Mouse (Mus musculus): Measurements from ENCODE around the gene Scgb1c1. TPM values are rescaled to one million over a fixed set of nuclear protein-coding genes. Genes with fewer than 3 reads are reported as not detected.

The Scgb1c1 gene
- polyA plus RNA-seq, 1 experiment from 2014 or later = not detected

Other genes starting within 250 kb of the Scgb1c1 start
- 0.04 and 0.09 TPM in 2 replicates for gene Olfr46, start 244.3 kb upstream of the Scgb1c1 start, polyA plus RNA-seq (2016; fragmentation: Nextera tagmentation; extraction: Ambion mirVana)
- not detected in 2 replicates for gene Olfr61, start 216.6 kb upstream of the Scgb1c1 start, polyA plus RNA-seq (2016; fragmentation: Nextera tagmentation; extraction: Ambion mirVana)
- not detected in 2 replicates for gene Olfr53, start 199.1 kb upstream of the Scgb1c1 start, polyA plus RNA-seq (2016; fragmentation: Nextera tagmentation; extraction: Ambion mirVana)
- not detected in 2 replicates for gene Olfr539, start 185.6 kb upstream of the Scgb1c1 start, polyA plus RNA-seq (2016; fragmentation: Nextera tagmentation; extraction: Ambion mirVana)
- gene Olfr45, start 163.6 kb upstream of the Scgb1c1 start, polyA plus RNA-seq (2016; fragmentation: Nextera tagmentation; extraction: Ambion mirVana) = not detected in 2 replicates
- not detected in 2 replicates for gene Olfr541, start 148.3 kb upstream of the Scgb1c1 start, polyA plus RNA-seq (2016; fragmentation: Nextera tagmentation; extraction: Ambion mirVana)
- gene Cyp2e1, start 81.8 kb upstream of the Scgb1c1 start, polyA plus RNA-seq (2016; fragmentation: Nextera tagmentation; extraction: Ambion mirVana) = not detected in 2 replicates
- 0.12 TPM in 1 of 2 replicates, not detected in the other for gene Syce1, start 57.7 kb upstream of the Scgb1c1 start, polyA plus RNA-seq (2016; fragmentation: Nextera tagmentation; extraction: Ambion mirVana)
- gene Zfp941, start 23.4 kb upstream of the Scgb1c1 start, polyA plus RNA-seq (2016; fragmentation: Nextera tagmentation; extraction: Ambion mirVana) = 3.0 and 5.6 TPM in 2 replicates
- gene Urah, start 10.5 kb upstream of the Scgb1c1 start, polyA plus RNA-seq (2016; fragmentation: Nextera tagmentation; extraction: Ambion mirVana) = 0.39 and 0.55 TPM in 2 replicates
- gene Odf3, start 2.3 kb downstream of the Scgb1c1 start, polyA plus RNA-seq (2016; fragmentation: Nextera tagmentation; extraction: Ambion mirVana) = not detected in 2 replicates
- gene Gm45785, start 10.8 kb downstream of the Scgb1c1 start, polyA plus RNA-seq (2016; fragmentation: Nextera tagmentation; extraction: Ambion mirVana) = not detected in 2 replicates
- 54.3 and 71.1 TPM in 2 replicates for gene Ric8a, start 11.4 kb downstream of the Scgb1c1 start, polyA plus RNA-seq (2016; fragmentation: Nextera tagmentation; extraction: Ambion mirVana)
- 20.1 and 25.9 TPM in 2 replicates for gene Bet1l, start 12.0 kb downstream of the Scgb1c1 start, polyA plus RNA-seq (2016; fragmentation: Nextera tagmentation; extraction: Ambion mirVana)
- 343 and 348 TPM in 2 replicates for gene Psmd13, start 36.4 kb downstream of the Scgb1c1 start, polyA plus RNA-seq (2016; fragmentation: Nextera tagmentation; extraction: Ambion mirVana)
- gene Sirt3, start 36.8 kb downstream of the Scgb1c1 start, polyA plus RNA-seq (2016; fragmentation: Nextera tagmentation; extraction: Ambion mirVana) = 29.2 and 31.8 TPM in 2 replicates
- not detected in 2 replicates for gene Cox8b, start 54.9 kb downstream of the Scgb1c1 start, polyA plus RNA-seq (2016; fragmentation: Nextera tagmentation; extraction: Ambion mirVana)
- gene Nlrp6, start 75.4 kb downstream of the Scgb1c1 start, polyA plus RNA-seq (2016; fragmentation: Nextera tagmentation; extraction: Ambion mirVana) = 0.05 and 0.07 TPM in 2 replicates
- gene Pgghg, start 95.8 kb downstream of the Scgb1c1 start, polyA plus RNA-seq (2016; fragmentation: Nextera tagmentation; extraction: Ambion mirVana) = 15.4 and 17.1 TPM in 2 replicates
- 1.2 and 1.3 TPM in 2 replicates for gene Ifitm5, start 104.7 kb downstream of the Scgb1c1 start, polyA plus RNA-seq (2016; fragmentation: Nextera tagmentation; extraction: Ambion mirVana)
- 0.42 TPM in 1 of 2 replicates, not detected in the other for gene Gm45717, start 110.4 kb downstream of the Scgb1c1 start, polyA plus RNA-seq (2016; fragmentation: Nextera tagmentation; extraction: Ambion mirVana)
- gene Ifitm2, start 110.4 kb downstream of the Scgb1c1 start, polyA plus RNA-seq (2016; fragmentation: Nextera tagmentation; extraction: Ambion mirVana) = 305 and 352 TPM in 2 replicates
- gene Ifitm1, start 121.7 kb downstream of the Scgb1c1 start, polyA plus RNA-seq (2016; fragmentation: Nextera tagmentation; extraction: Ambion mirVana) = 6.3 and 8.4 TPM in 2 replicates
- 13.7 and 16.8 TPM in 2 replicates for gene Ifitm3, start 165.2 kb downstream of the Scgb1c1 start, polyA plus RNA-seq (2016; fragmentation: Nextera tagmentation; extraction: Ambion mirVana)
- 0.21 TPM in 1 of 2 replicates, not detected in the other for gene Ifitm6, start 172.4 kb downstream of the Scgb1c1 start, polyA plus RNA-seq (2016; fragmentation: Nextera tagmentation; extraction: Ambion mirVana)
- gene Gm17387, start 183.6 kb downstream of the Scgb1c1 start, polyA plus RNA-seq (2016; fragmentation: Nextera tagmentation; extraction: Ambion mirVana) = not detected in 2 replicates
- gene B4galnt4, start 215.6 kb downstream of the Scgb1c1 start, polyA plus RNA-seq (2016; fragmentation: Nextera tagmentation; extraction: Ambion mirVana) = 26.8 and 29.4 TPM in 2 replicates
- 1.8 and 2.0 TPM in 2 replicates for gene Pkp3, start 232.7 kb downstream of the Scgb1c1 start, polyA plus RNA-seq (2016; fragmentation: Nextera tagmentation; extraction: Ambion mirVana)

Data from midbrain, embryonic 10.5 days (tissue).